Mouse (Mus musculus): ENCODE data around the gene P2ry12.

DNA sequence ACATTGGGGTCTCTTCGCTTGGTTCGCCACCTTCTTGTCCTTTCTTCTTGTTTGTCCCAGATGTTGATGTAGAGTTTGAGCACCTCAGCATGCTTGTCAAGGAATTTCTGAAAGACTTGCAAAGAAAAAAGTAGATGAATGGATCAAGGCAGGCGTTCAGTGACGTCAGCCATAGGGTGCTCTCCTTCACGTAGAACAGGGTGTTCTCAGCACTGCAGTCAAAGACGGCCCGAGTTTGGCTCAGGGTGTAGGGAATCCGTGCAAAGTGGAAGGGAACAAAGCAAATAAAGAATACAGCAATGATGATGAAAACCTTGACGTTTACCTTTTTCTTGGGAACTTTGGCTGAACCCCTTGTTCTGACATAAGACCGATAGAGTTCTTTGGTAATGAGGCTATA lies 45.5 kb downstream of the P2ry12 start:
- no peak for TF ChIP-seq CTCF (IDR thresholded peaks at IDR 0.05; ENCODE audit: borderline replicate concordance, insufficient read depth, low read depth, low read length)
- TF ChIP-seq POLR2A (IDR thresholded peaks at IDR 0.05; ENCODE audit: borderline replicate concordance, insufficient read depth, low read length): no peak

Measured in cerebellum, adult 2 months (tissue).